Mouse (Mus musculus) kidney, adult 2 months (tissue): ENCODE data around the gene Ddx19b.

Source experiments
- CTCF ChIP-seq: fragments of 200-500 bp; conservative IDR thresholded peaks from 2 replicates; pipeline ENCODE4 v1.5.1; 2011; ENCODE audit warnings: low read depth, mild to moderate bottlenecking, control low read depth, low read length, moderate library complexity, mixed read lengths; ENCODE audit not compliant: insufficient read depth, insufficient read length
- POLR2A ChIP-seq: fragments of 200-500 bp; IDR thresholded peaks from one replicate; pipeline ENCODE4 v1.6.1; 2011; ENCODE audit warnings: low read depth, low read length, control low read depth

DNA sequence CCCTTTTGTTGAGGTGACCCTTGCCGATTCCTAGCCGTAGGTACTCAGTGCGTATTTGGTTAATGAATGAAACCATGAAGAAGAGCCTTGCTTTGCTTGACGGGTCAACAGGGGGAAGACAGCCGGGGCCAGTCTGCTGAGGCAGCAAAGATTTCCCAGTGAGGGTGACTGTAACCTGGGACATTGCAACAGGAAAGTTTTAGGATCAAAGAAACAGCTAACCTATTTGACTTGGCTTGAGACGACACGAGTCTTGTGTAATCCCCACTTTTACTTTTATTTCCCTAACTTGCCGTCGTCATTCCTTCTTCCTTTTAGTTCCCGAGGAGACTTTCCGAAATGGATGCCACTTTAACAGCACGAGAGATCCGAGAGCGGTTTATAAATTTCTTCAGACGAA is 5.0 kb upstream of the Ddx19b start:
- TF ChIP-seq CTCF (no peak), POLR2A (no peak)
